Mouse (Mus musculus) intestine, embryonic 15.5 days (tissue): ENCODE data around the gene Cox19. TPM values are rescaled to one million over a fixed set of nuclear protein-coding genes. Genes with fewer than 3 reads are reported as not detected.

Experiments used
- ATAC-seq: fragments of 200-750 bp; cut with Nextera tagmentation; 2 replicates; pipeline ENCODE4 v1.8.0; 2017; ENCODE audit warnings: moderate TSS enrichment, moderate library complexity
- H3K27ac ChIP-seq: fragments of 300-500 bp; sonication (generic); 2 replicates; pipeline ENCODE4 v1.5.1; 2015; ENCODE audit warnings: mild to moderate bottlenecking, inconsistent platforms
- H3K27me3 ChIP-seq: fragments of 300-500 bp; sonication (generic); replicated peaks from 2 replicates; pipeline ENCODE4 v1.6.1; 2015; ENCODE audit warnings: inconsistent platforms
- H3K36me3 ChIP-seq: fragments of 300-500 bp; sonication (generic); 2 replicates; pipeline ENCODE4 v1.6.1; 2015; ENCODE audit warnings: inconsistent platforms
- H3K4me1 ChIP-seq: fragments of 300-500 bp; sonication (generic); replicated peaks from 2 replicates; pipeline ENCODE4 v1.6.1; 2015; ENCODE audit warnings: inconsistent platforms
- H3K4me2 ChIP-seq: fragments of 300-500 bp; sonication (generic); replicated peaks from 2 replicates; pipeline ENCODE4 v1.6.1; 2015; ENCODE audit warnings: mild to moderate bottlenecking, inconsistent platforms
- H3K4me3 ChIP-seq: fragments of 300-500 bp; sonication (generic); replicated peaks from 2 replicates; pipeline ENCODE4 v1.5.1; 2015; ENCODE audit warnings: inconsistent platforms
- H3K9ac ChIP-seq: fragments of 300-500 bp; sonication (generic); 2 replicates; pipeline ENCODE4 v1.6.1; 2015; ENCODE audit warnings: inconsistent platforms
- H3K9me3 ChIP-seq: fragments of 300-500 bp; sonication (generic); 2 replicates; pipeline ENCODE4 v1.6.1; 2016; ENCODE audit warnings: inconsistent platforms
- WGBS: fragments of 180-500 bp; shearing (Covaris S2); methylation state at CpG from one replicate; pipeline ENCODE4 v1.1.7; 2015; 5-methylcytosine and 5-hydroxymethylcytosine counted together
- polyA plus RNA-seq: library from polyadenylated mRNA; unstranded; fragments of >200 nt; fragmentation: Nextera tagmentation; extraction: Ambion mirVana; gene quantifications from 2 replicates; pipeline ENCODE4 v1.2.1, GENCODE M21; 2015

The Cox19 gene
- polyA plus RNA-seq, 1 experiment from 2014 or later, result 162 TPM

DNA sequence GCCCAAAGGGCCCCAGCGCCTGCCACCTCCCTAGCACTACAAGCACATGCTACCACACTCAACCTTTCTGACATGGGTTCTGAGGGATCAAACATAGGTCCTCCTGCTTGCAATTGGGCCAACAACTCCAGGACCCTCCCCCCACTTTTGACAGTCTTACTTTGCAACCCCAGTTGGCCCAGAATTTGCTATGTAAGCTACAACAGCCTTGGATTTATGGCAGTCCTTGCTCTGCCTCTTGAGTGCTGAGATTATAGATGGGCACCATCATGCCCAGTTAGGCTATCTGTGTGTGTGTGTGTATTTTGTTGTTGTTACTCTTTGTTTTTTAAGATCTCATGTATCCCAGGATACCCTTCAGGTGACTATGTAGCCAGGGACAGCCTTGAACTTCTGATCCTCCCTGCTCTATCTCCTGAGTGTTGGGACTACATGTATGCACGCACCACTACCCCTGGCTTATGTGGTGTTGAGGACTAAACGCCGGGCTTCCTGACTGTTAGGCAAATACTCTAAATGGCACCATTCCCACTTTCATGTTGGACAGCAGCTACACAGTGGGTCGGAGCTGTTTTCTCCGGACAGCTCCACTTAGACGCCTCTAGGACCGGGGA lies 28.7 kb upstream of the Cox19 start:
- H3K27me3 ChIP-seq, result no peaks in the 10 kb centered on the region
- H3K9ac ChIP-seq, result peak overlapping the region; percentile 64
- peaks cover 49% of the 10 kb centered on the region for H3K4me1 ChIP-seq
- peak overlapping the region; percentile 74 for H3K4me3 ChIP-seq
- no peak; the same call in 1 of the 2 replicates for ATAC-seq
- H3K9me3 ChIP-seq, result no peaks in the 10 kb centered on the region
- peak overlapping the region; percentile 93 for H3K4me2 ChIP-seq
- WGBS, result 16% methylated on average over 8 of the region's 8 CpGs
- 0 out of 2 replicates have a peak overlapping the region, but pooled peaks have one; percentile 67 for H3K27ac ChIP-seq
- H3K36me3 ChIP-seq, result no peaks in the 10 kb centered on the region

DNA sequence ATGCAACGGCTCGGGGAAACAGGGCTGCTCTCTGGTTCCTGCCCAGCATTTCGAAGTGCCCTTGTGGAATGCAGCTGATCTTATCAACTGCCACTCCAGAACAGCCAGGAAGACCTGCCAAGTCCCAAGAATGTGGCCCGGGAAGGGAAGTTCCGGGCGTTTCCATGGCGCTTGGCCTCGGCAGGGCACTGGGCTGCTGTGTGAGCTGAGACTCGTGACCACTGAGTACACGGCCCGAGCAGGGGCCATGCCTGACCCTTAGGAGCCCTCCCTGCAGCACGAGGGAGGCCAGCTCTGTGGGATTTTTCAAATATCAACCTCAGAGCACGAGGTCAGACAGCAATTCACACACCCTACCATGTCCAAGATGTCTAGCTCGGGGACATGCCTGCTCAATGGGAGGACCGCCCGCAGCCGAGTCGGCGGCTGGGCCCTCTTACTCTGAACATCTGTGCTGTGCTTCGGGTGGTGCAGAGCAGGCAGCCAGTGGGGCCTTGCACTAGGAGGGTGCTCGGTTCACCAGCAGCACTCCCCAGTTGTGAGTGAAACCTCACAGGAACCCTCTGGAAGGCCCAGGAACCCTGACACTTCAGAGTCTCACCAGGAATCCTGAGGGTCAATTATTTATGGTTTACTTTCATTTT lies 27.9 kb upstream of the Cox19 start:
- Histone ChIP-seq H3K27ac (peak overlapping the region; percentile 67), H3K4me3 (no peak overlapping the region), H3K4me2 (peak overlapping the region; percentile 9), H3K4me1 (peaks cover 43% of the 10 kb centered on the region), H3K27me3 (no peaks in the 10 kb centered on the region), H3K9me3 (no peaks in the 10 kb centered on the region), H3K9ac (no peak overlapping the region), H3K36me3 (no peaks in the 10 kb centered on the region)
- no peak for ATAC-seq
- WGBS, result 28% methylated on average over 21 of the region's 21 CpGs

DNA sequence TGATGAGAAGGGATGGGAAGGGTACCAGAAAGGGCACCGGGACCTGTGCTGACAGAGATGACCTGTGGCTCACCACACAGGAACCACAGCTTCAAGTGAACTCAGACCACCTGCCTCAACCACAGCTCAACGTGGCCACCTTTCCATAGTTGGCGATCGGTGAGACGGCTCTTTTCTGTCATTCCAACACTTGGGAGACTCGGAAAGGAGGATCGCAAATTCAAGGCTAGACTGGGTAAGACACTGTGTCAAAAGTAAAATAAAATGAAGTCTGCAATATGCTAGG lies 27.0 kb upstream of the Cox19 start:
- ATAC-seq, result no peak
- Histone ChIP-seq H3K9ac (no peak overlapping the region), H3K36me3 (no peaks in the 10 kb centered on the region), H3K4me1 (peaks cover 44% of the 10 kb centered on the region), H3K4me3 (no peak overlapping the region), H3K27ac (no peak overlapping the region), H3K9me3 (no peaks in the 10 kb centered on the region), H3K27me3 (no peaks in the 10 kb centered on the region), H3K4me2 (no peak overlapping the region)
- WGBS, result 84% methylated on average over 7 of the region's 7 CpGs

DNA sequence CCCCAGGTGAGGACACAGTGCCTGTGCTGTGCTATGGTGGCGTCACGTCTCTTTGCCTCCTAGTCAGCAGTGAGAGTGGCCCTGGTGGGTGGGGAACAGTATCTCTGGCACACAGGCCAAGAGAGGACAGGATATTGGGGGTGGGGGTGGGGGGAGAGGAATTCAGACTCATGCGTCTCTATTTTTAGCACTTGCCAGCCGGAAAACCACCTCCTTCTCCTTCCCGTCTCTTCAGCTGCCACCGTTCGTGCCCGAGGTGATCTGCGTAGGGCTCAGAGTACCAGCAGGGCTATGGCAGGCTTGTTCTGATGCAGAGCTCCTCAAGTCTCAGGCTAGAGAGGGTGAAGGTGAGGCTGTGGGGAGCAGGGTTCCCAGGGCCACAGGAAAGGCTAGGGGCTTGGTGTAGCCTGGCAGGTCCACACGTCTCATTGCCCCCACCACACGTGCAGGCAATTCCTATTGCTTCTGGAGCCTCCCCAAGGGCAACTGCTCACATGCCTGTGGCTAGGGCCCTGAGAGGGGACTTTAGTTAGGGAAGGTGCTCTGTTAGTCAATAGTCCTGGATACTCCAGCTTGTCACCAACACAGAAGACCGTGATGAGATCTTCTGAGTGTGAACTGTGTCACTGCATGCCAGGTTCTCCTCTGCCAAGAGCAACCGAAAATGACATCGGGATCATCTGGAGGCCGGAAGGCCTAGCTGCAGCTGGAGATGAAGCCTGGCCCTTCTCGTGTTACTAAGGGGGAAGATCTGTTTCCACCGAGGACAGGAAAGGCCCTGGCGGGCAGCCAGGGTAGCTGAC lies 26.5 kb upstream of the Cox19 start, which contains the start of gene Gpr146:
Gene Gpr146 (plus strand): TSS at position 230 of the 803 bp plus-strand sequence.
- peak within 1 kb of the TSS; percentile 23; the same call in 1 of the 2 replicates for H3K9ac ChIP-seq
- peak within 1 kb of the TSS; percentile 67; the same call in 1 of the 2 replicates for H3K27ac ChIP-seq
- 54% methylated on average over 18 of the region's 18 CpGs for WGBS
- peaks cover 46% of the 10 kb centered on the region for H3K4me1 ChIP-seq
- ATAC-seq, result no peak
- H3K36me3 ChIP-seq, result no peaks in the 10 kb centered on the region
- no peak within 1 kb of the TSS for H3K4me2 ChIP-seq
- H3K27me3 ChIP-seq, result no peaks in the 10 kb centered on the region
- H3K4me3 ChIP-seq, result no peak within 1 kb of the TSS
- H3K9me3 ChIP-seq, result no peaks in the 10 kb centered on the region

DNA sequence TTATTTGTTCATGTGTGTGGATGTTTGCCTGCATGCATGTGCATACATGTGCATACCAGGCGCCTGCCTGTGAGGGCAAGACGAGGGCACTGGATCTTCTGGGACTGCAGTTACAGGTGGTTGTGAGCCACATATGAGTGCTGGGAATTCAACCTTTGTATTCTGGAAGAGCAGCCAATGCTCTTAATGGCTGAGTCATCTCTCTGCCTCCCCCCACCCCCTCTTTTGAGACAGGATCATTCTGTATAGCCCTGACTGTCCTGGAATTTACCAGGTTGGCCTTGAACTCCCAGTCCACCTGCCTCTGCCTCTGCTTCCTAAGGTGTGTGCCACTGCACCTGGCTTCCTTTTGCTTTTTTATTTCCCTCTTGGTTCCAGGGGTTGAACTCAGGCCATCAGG lies 23.6 kb upstream of the Cox19 start:
- Histone ChIP-seq H3K9ac (no peak overlapping the region), H3K4me2 (no peak overlapping the region), H3K4me3 (no peak overlapping the region), H3K9me3 (no peaks in the 10 kb centered on the region), H3K4me1 (peaks cover 41% of the 10 kb centered on the region), H3K27me3 (no peaks in the 10 kb centered on the region), H3K36me3 (no peaks in the 10 kb centered on the region), H3K27ac (no peak overlapping the region)
- WGBS, result 84% methylated on average over 2 of the region's 2 CpGs
- no peak for ATAC-seq

DNA sequence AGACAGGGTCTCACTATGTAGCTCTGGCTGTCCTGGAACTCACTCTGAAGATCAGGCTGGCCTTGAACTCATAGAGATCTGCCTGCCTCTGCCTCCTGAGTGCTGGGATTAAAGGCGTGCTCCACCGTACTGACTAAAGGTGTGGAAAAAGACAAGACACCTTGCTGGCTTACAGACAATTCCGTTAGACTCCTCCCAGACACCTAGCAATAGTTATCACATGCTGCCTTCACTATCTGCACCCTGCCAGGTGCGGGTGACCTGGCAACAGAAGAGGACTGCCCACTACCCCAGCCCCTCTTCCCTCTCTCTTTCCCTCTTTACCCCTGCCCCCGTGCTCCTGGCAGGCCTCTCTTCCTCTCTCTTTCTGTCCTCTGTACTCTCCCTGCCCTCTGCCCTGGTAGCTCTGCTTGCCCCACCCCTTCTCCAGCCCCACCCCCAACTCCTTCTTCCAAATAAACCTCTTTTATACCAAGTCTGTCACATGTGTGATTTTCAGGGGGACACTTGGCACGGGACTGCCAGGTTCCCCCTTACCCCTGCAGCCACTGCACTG lies 22.7 kb upstream of the Cox19 start:
- Histone ChIP-seq H3K9me3 (no peaks in the 10 kb centered on the region), H3K4me3 (no peak overlapping the region), H3K27me3 (no peaks in the 10 kb centered on the region), H3K9ac (no peak overlapping the region), H3K4me2 (no peak overlapping the region), H3K4me1 (peaks cover 33% of the 10 kb centered on the region), H3K36me3 (no peaks in the 10 kb centered on the region), H3K27ac (no peak overlapping the region)
- WGBS, result 68% methylated on average over 6 of the region's 6 CpGs
- ATAC-seq, result no peak

DNA sequence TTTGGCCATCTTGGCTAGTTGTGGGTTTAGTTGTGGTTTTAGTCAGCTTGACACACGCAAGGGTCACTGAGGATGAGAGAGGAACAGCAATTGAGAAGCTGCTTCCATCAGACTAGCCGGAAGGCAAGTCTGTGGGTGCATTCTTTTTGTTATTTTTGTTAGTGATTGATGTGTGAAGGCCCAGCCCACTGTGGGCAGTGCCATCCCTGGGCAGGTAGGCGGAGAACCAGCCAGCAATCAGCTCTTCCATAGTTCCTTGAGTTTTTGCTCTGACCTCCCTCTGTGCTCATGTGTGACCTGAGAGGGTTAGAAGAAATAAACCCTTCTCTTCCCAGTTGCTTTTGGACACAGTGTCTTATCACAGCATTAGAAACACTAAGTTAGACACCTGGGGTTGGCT lies 21.9 kb upstream of the Cox19 start:
- Histone ChIP-seq H3K9me3 (no peaks in the 10 kb centered on the region), H3K4me1 (peaks cover 27% of the 10 kb centered on the region), H3K27me3 (no peaks in the 10 kb centered on the region), H3K27ac (no peak overlapping the region), H3K4me2 (no peak overlapping the region), H3K4me3 (no peak overlapping the region), H3K9ac (no peak overlapping the region), H3K36me3 (no peaks in the 10 kb centered on the region)
- WGBS, result 74% methylated on average over 3 of the region's 3 CpGs
- ATAC-seq, result no peak

DNA sequence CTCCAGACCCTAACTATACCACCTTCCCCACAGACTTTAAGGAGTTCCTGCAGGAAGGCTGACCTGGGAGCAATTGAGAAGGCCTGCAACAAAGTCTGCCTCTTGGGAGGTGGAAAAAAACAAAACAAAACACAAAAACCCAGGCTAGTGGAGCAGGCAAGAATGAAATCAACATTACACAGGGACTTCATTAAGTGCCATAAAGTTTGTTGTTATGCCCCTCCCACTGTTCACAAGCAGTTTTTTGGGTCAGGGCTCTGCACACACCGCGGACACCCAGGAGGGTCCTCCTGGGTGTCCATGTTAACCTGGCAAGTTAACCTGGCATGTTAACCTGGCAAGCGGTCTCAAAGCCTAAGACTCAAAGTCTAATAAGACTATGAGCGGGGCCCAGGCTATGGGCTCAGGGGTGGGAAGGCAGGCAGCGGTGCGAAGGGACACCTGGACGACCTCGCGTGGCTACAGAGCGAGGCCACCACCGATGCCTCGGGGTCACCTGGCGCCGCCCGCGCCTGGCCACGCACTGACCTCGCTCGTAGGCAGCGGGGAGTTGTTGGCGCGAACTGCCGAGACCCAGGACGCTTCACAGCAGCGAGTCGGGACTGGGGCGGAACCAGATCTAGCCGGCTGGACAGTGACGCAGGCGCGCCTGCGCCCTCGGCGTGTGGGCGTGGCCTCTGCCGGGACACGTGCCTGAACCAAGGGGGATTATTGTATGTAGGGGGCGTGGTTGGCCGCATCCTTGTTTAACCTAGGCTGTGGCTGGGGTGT lies 20.6 kb upstream of the Cox19 start:
- H3K4me3 ChIP-seq, result peak overlapping the region; percentile 63
- H3K4me2 ChIP-seq, result peak overlapping the region; percentile 80
- ATAC-seq, result peak; percentile 95
- WGBS, result 1% methylated on average over 39 of the region's 39 CpGs
- no peaks in the 10 kb centered on the region for H3K27me3 ChIP-seq
- H3K4me1 ChIP-seq, result peaks cover 16% of the 10 kb centered on the region; the same call in 1 of the 2 replicates
- H3K9me3 ChIP-seq, result no peaks in the 10 kb centered on the region
- H3K36me3 ChIP-seq, result no peaks in the 10 kb centered on the region
- peak overlapping the region; percentile 81 for H3K27ac ChIP-seq
- peak overlapping the region; percentile 93 for H3K9ac ChIP-seq

DNA sequence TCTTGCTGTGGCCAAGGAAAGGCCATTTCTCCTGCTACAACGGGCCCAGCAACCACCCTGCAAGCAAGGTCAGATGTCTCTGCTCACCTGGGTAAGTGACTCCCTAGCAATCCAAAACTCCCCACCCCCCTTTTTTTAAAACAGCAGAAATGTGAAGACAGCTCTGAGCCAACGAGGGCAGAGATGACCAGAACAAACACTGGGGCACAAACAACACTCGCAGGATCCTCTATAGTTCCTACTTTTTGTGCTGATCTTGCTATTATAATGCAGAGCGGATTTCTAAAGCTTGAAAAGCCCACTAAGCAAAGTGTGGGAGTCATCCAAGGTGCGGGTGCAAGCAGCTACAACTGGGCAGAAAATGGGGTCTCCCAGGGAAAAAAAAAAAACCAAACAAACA lies 19.9 kb upstream of the Cox19 start:
- Histone ChIP-seq H3K9ac (peak overlapping the region; percentile 93; the same call in 1 of the 2 replicates), H3K36me3 (no peaks in the 10 kb centered on the region), H3K27me3 (no peaks in the 10 kb centered on the region), H3K4me1 (peaks cover 16% of the 10 kb centered on the region; the same call in 1 of the 2 replicates), H3K9me3 (no peaks in the 10 kb centered on the region), H3K27ac (no peak overlapping the region), H3K4me2 (peak overlapping the region; percentile 80), H3K4me3 (peak overlapping the region; percentile 63)
- no peak for ATAC-seq
- WGBS, result 59% methylated on average over 5 of the region's 5 CpGs

DNA sequence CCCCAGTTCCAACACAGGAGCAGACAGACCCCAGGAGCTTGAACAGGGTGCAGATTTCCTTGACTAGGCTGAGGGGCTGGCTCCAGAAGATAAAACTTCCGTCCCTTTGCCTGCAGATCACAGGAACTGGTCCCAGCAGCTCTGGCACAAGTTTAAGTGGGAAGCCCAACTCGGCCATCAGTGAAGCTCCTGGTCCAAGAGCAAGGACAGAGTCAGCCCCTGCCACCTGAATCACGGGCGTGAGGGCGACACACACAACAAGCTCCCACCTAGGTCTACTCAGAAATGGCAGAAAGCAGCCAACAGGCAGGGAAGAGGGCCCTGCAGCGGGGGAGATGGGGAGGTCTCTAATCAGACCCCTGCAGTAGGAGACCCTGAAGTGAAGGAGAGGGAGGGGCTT lies 19.1 kb upstream of the Cox19 start:
- 84% methylated on average over 6 of the region's 6 CpGs for WGBS
- ATAC-seq, result no peak
- no peak overlapping the region for H3K4me2 ChIP-seq

DNA sequence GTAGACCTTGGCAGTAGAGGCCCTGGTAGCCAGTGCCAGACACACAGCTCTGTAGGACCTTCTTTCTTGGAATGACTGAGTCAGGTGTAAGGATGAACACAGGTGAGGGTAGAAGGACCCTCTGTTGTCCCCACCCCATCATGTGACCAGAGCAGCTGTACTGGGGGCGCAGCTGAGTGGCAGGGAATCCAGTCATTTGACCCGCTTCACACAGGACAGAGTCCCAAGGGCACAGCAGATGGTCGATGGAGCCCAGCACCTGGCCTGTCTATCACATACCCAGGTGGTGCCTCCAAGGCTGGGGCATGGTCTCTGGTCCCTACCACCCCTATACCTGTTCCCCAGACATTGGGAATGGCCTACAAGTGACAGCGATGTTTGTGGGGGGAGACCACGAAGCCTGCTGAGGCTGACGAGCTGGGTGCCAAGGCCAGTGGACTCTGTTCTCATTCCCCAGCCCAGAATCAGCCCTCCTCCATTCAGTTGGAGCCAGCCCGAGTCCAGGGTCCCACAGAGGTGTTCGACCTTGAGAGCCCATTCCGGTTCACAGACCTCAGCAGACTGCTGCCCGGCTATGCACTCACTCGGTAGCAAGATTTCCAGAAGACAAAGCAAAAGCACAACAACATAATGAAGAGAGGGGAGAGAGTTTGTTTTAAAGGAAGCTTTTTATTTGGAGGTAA lies 17.6 kb upstream of the Cox19 start:
- Histone ChIP-seq H3K4me1 (peaks cover 26% of the 10 kb centered on the region), H3K9ac (no peak overlapping the region), H3K27me3 (no peaks in the 10 kb centered on the region), H3K27ac (no peak overlapping the region), H3K4me3 (no peak overlapping the region), H3K4me2 (no peak overlapping the region), H3K9me3 (no peaks in the 10 kb centered on the region), H3K36me3 (no peaks in the 10 kb centered on the region)
- WGBS, result 82% methylated on average over 11 of the region's 11 CpGs
- no peak for ATAC-seq

More for the DNA sequence above, 19.1 kb upstream of the Cox19 start:
- no peak overlapping the region for H3K27ac ChIP-seq
- peaks cover 17% of the 10 kb centered on the region for H3K4me1 ChIP-seq
- H3K9ac ChIP-seq, result no peak overlapping the region
- H3K4me3 ChIP-seq, result no peak overlapping the region
- H3K9me3 ChIP-seq, result no peaks in the 10 kb centered on the region
- H3K27me3 ChIP-seq, result no peaks in the 10 kb centered on the region
- no peaks in the 10 kb centered on the region for H3K36me3 ChIP-seq
